Mouse (Mus musculus) intestine, postnatal 0 days (tissue): Measurements from ENCODE around the gene Ttc7. TPM values are rescaled to one million over a fixed set of nuclear protein-coding genes. Genes with fewer than 3 reads are reported as not detected.

Experiments used
- ATAC-seq: fragments of 200-750 bp; cut with Nextera tagmentation; 2 replicates; pipeline ENCODE4 v1.8.0; 2017; ENCODE audit warnings: mild to moderate bottlenecking, moderate TSS enrichment, moderate library complexity
- H3K27ac ChIP-seq: fragments of 300-500 bp; sonication (generic); 2 replicates; pipeline ENCODE4 v1.5.1; 2014; ENCODE audit warnings: mild to moderate bottlenecking, low read depth, low read length, moderate library complexity
- H3K27me3 ChIP-seq: fragments of 300-500 bp; sonication (generic); replicated peaks from 2 replicates; pipeline ENCODE4 v1.6.1; 2014; ENCODE audit warnings: low read length, mixed read lengths; ENCODE audit not compliant: control insufficient read depth, insufficient read depth
- H3K36me3 ChIP-seq: fragments of 300-500 bp; sonication (generic); 2 replicates; pipeline ENCODE4 v1.6.1; 2014; ENCODE audit warnings: mild to moderate bottlenecking, moderate library complexity; ENCODE audit not compliant: control insufficient read depth, insufficient read depth
- H3K4me1 ChIP-seq: fragments of 300-500 bp; sonication (generic); replicated peaks from 2 replicates; pipeline ENCODE4 v1.6.1; 2014; ENCODE audit warnings: antibody characterized with exemption, low read length, mixed read lengths; ENCODE audit not compliant: control insufficient read depth, insufficient read depth
- H3K4me2 ChIP-seq: fragments of 300-500 bp; sonication (generic); replicated peaks from 2 replicates; pipeline ENCODE4 v1.6.1; 2014; ENCODE audit warnings: low read depth, mild to moderate bottlenecking, moderate library complexity
- H3K4me3 ChIP-seq: fragments of 300-500 bp; sonication (generic); 2 replicates; pipeline ENCODE4 v1.5.1; 2014; ENCODE audit warnings: low read depth, low read length
- H3K9ac ChIP-seq: fragments of 300-500 bp; sonication (generic); 2 replicates; pipeline ENCODE4 v1.6.1; 2014; ENCODE audit warnings: mild to moderate bottlenecking, low read depth, low read length
- H3K9me3 ChIP-seq: fragments of 300-500 bp; sonication (generic); 2 replicates; pipeline ENCODE4 v1.6.1; 2016; ENCODE audit warnings: mixed run types; ENCODE audit not compliant: control insufficient read depth
- CTCF ChIP-seq: sonication (generic); IDR thresholded peaks from 2 replicates; pipeline ENCODE4 v1.5.1; 2016; ENCODE audit warnings: low read depth, mild to moderate bottlenecking, control low read depth, antibody characterized with exemption, moderate library complexity
- WGBS: fragments of 180-500 bp; shearing (Covaris S2); extraction: QIAGEN DNeasy Blood & Tissue Kit; methylation state at CpG from one replicate; pipeline ENCODE4 v1.1.7; 2014; 5-methylcytosine and 5-hydroxymethylcytosine counted together
- polyA plus RNA-seq: library from polyadenylated mRNA; unstranded; fragments of >200 nt; fragmentation: Nextera tagmentation; extraction: Ambion mirVana; gene quantifications from 2 replicates; pipeline ENCODE4 v1.2.1, GENCODE M21; 2015

Gene Ttc7
- polyA plus RNA-seq, 1 experiment from 2014 or later, result 61.7 TPM

- Histone ChIP-seq H3K4me2 (no peak within 1 kb of the TSS), H3K27ac (no peak within 1 kb of the TSS), H3K9ac (no peak within 1 kb of the TSS), H3K27me3 (no peaks in the 10 kb centered on the region), H3K9me3 (no peaks in the 10 kb centered on the region), H3K4me3 (no peak within 1 kb of the TSS), H3K4me1 (no peaks in the 10 kb centered on the region), H3K36me3 (peaks cover 12% of the 10 kb centered on the region)
- WGBS, result 58% methylated on average over 24 of the region's 24 CpGs
- TF ChIP-seq CTCF, result no peak
- ATAC-seq, result 0 out of 2 replicates have a peak, but pooled peaks have one; percentile 10
Measured at GRCm38 (mm10) chr17:87427511-87427910, 144.8 kb downstream of the Ttc7 start, which contains the start of gene Stpg4. Gene Stpg4, minus strand, starts transcription at chr17:87427741.

DNA sequence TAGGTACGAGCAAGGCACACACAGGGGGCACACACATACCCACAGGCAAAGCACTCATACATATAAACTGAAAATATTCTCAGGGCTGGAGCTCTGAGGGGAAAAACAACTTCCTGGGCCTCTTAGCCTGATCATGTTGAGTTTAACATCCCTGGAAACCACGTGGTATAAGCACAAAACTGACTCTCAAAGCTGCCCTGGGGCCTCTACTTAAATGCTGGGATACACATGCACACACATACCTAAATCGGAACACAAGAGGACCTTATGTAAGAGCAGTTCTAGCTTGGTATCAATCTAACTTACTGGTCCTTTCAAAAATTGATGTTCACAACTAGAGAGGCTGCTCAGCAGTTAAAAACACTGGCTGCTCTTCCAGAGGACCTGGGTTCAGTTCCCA is 146.7 kb downstream of the Ttc7 start:
- Histone ChIP-seq H3K4me2 (no peak overlapping the region), H3K9me3 (no peaks in the 10 kb centered on the region), H3K36me3 (peaks cover 26% of the 10 kb centered on the region), H3K4me3 (no peak overlapping the region), H3K27ac (no peak overlapping the region), H3K9ac (no peak overlapping the region), H3K4me1 (no peaks in the 10 kb centered on the region), H3K27me3 (no peaks in the 10 kb centered on the region)
- no peak for TF ChIP-seq CTCF
- 83% methylated on average over 3 of the region's 3 CpGs for WGBS
- no peak for ATAC-seq

Other genes starting within 250 kb of the Ttc7 start
- gene Socs5, start 175.2 kb upstream of the Ttc7 start, polyA plus RNA-seq, result 3.9 and 4.6 TPM in 2 replicates
- gene Mcfd2, start 17.0 kb upstream of the Ttc7 start, polyA plus RNA-seq, result 220 and 231 TPM in 2 replicates
- gene Stpg4, start 144.9 kb downstream of the Ttc7 start, polyA plus RNA-seq, result not detected in 2 replicates
- gene Calm2, start 164.0 kb downstream of the Ttc7 start, polyA plus RNA-seq, result 756 and 774 TPM in 2 replicates